Mouse (Mus musculus): ENCODE data around the gene Tubb5.

Tubb5 gene

GRCm38 (mm10) chr17:35822964-35823937 lies 14.9 kb downstream of the Tubb5 start, which contains the start of gene Flot1:
TSS of gene Flot1 (plus strand) at chr17:35823230.
- peak; percentile 93 for DNase-seq

- DNase-seq: no peak
These were observed 15.5 kb downstream of the Tubb5 start for GRCm38 (mm10) chr17:35822564-35822963.

DNA sequence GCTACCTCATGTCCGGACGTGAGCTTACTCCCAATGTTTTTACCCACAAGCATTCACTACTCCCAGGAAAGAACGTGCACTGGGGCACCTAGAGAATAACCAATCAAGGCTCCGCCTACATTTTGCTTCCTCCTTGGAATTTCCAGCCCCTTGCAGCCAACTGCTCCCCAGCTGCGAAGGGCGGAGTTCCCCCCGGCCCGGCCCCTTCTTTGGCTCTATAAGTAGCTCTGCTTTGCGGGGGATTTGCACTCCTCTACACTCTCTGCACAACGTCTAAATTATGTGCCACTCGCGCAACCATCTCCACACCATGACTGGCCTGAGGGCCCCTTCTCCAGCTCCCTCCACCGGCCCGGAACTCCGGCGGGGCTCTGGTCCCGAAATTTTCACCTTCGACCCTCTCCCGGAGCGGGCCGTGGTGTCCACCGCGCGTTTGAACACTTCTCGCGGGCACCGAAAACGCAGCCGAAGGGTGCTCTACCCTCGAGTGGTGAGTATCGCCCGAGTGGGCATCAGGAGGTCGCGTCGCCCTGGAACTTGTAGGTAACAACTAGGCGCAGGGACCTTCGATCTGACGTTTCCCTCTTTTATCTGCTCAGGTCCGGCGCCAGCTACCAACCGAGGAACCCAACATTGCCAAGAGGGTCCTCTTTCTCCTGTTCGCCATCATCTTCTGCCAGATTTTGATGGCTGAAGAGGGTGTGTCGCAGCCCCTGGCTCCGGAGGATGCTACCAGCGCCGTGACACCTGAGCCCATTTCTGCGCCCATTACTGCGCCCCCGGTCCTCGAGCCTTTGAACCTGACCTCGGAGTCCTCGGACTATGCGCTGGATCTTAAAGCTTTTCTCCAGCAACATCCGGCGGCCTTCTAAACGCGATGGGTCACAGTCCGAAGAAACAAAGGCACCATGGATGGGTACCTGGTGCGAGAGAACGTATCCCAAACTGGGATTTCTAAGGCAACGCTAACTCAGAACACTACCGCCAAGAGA lies 16.4 kb downstream of the Tubb5 start, which contains the start of gene Ier3:
Gene Ier3, plus strand, starts transcription at position 246 of the 992 bp plus-strand sequence.
- peak; percentile 97 for DNase-seq

DNA sequence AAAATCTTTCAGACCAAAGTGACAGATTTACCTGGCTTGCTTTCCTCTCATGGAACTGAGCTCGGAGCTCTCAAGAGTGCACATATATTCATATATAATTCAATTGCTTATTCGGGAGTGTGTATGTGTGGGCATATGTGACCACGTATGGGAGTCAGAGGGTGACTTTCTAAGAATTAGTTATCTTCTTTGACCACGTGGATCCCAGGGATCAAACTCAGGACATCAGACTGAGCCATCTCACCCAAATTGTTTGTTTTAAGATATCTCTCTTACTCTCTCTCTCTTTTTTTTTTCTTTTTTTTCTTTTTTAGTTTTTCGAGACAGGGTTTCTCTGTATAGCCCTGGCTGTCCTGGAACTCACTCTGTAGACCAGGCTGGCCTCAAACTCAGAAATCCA lies 18.0 kb downstream of the Tubb5 start:
- DNase-seq: no peak

GRCm38 (mm10) chr17:35817226-35817625 lies 20.9 kb downstream of the Tubb5 start:
- no peak for DNase-seq

DNA sequence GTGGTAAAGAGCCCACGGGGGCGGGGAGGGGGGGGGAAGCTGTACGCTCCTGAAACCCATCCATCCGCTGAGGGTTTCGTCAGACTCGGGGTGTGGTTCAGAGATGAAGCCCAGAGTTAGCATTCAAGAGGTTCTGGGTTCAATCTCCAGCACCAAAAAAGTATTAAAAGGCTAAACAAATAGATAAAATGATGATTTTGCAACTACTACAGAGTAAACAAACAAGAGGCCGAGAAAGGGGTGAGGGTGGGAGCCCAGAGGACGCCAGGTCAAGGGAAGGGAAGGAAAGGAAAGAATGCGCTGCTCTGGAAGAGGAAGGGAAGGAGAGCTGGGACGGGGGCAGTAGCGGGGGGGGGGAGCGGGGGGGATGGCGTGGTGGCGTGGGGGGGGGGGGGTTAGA lies 21.4 kb downstream of the Tubb5 start:
- DNase-seq: no peak

GRCm38 (mm10) chr17:35815836-35816235 lies 22.3 kb downstream of the Tubb5 start:
- DNase-seq: no peak

- no peak for DNase-seq
These were observed 23.4 kb downstream of the Tubb5 start for GRCm38 (mm10) chr17:35814678-35815077.

DNA sequence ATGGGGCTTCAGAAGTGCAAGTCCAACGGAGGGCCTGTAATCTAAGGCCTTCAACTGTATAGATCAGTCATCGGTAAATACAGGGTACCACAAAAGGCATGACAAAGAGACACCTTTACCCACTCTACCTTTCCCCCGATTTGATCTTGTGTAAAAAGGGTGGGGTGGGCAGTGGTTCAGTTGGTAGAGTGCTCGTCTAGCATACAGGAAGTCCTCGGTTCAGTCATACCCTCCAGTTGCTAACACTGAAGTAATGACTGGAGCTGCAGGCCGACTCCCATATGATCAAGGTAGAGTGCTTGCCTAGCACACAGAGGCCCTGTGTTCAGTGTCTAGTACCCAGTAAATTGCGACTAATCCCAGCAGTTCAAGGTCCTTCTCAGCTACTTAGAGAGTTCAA lies 24.5 kb downstream of the Tubb5 start:
- DNase-seq: no peak

GRCm38 (mm10) chr17:35813245-35813647 lies 24.9 kb downstream of the Tubb5 start:
- DNase-seq: peak; percentile 99

- no peak for DNase-seq
These were observed 25.4 kb downstream of the Tubb5 start for GRCm38 (mm10) chr17:35812736-35813135.

DNA sequence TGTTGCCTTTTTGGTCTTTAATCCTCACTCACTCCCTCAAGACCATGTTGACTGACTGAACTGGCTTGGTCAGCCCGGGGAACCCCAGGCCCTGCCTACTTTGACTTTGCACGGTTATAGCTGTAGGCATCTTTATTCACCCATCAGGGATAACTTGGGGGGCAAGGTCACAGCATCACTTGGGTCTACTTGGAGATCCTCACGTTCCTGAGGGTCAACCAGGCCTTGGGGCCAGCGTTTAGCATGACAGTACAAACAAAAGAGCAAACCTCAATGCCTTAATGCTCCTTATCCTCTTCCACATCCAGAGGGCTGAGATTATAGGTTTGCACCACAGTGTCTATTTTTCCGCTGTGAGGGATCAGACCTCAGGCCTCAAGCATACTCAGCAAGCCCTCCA lies 25.8 kb downstream of the Tubb5 start:
- no peak for DNase-seq

GRCm38 (mm10) chr17:35810900-35811648 lies 27.0 kb downstream of the Tubb5 start:
- no peak for DNase-seq

DNA sequence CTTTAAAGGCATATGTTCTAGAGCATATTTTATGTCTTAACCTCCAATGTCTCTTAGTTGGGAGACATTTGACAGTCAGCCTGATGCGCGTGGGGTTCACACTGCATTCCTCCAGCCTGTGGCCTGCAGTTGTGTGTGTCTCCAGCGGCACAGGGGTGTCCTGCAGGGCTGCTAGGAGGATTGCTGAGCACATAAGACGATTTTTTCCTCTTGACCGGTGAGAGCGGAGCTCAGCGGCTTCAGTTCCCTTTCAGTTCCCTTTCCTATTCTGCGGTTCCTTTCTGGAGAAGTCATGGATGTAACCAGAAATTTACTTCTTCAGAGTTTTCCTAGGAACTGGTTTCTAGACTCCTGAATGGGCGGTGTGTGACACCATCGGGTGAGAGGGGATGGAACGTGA lies 28.7 kb downstream of the Tubb5 start:
- DNase-seq: no peak

GRCm38 (mm10) chr17:35808073-35808472 lies 30.0 kb downstream of the Tubb5 start:
- DNase-seq: peak; percentile 81

DNA sequence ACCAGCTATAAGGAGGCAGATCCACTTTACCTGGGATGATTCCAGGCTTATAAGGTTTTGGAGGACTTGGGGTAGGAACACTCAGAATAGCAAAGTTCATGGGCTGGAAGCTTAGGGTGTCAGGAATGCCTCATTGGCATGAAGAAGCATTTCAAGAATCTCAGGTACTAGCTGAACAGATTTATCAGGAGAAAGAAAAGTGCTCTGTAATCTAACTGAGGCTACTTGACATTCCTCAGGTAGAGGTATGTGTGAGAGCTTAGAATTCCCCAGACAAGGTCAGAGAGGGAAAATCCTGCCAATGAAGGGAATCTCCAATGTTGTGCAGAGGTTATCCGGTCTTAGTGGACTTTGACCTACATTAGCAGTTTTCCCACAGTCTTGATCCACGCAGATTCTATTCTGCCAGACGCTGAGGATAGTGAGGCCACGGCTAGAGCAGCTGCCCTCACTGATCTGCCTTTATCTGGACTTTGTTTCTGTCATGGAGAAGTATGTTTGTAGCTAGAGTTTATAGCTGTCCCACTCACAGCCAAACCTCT lies 34.2 kb downstream of the Tubb5 start:
- no peak for DNase-seq

GRCm38 (mm10) chr17:35803020-35803419 lies 35.1 kb downstream of the Tubb5 start:
- DNase-seq: peak; percentile 54

- no peak for DNase-seq
These were observed 37.2 kb downstream of the Tubb5 start for GRCm38 (mm10) chr17:35800905-35801304.

DNA sequence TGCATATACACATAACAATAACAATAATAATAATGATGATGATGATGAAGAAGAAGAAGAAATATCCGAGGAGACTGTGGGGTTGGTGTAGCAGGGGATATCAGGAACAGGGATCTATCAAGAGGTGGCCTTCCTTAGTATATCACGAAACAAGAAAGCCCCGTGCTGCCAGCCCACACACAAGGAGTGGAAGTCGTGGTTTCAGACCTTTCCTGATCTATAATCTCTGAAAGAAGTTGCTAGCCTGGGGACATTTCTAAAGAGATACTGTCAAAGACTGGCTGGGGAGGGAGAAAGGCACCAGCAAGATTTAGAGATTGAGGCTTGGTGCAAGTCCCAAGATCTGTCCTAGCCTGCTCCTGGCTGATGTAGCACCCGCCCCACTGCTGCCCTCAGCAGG lies 41.3 kb downstream of the Tubb5 start:
- DNase-seq: no peak

- no peak for DNase-seq
These were observed 42.5 kb downstream of the Tubb5 start for GRCm38 (mm10) chr17:35795656-35796055.

DNA sequence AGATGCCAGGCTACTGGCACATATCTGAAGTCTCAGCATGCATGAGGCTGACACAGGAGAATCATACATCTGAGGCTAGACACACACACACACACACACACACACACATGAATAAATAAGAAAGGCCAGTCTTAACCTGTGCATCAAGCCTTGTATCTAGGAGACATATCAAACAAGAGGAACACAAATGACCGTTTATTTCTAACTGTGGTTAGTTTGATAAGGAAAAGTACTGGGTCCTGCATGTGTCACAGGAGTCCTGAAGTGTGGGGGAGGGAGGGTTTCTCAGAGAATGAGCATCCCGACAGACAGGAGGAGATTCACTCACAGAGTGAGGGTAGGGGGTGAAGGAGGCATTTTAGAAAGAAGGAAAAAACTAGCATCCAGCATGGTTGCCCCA lies 43.0 kb downstream of the Tubb5 start:
- DNase-seq: no peak

GRCm38 (mm10) chr17:35792837-35793236 lies 45.3 kb downstream of the Tubb5 start:
- DNase-seq: no peak

Measured in lung, postnatal 10 days (tissue).